Comparison of ENCODE assay signal across 22 mouse cellular contexts in the genomic region with DNA sequence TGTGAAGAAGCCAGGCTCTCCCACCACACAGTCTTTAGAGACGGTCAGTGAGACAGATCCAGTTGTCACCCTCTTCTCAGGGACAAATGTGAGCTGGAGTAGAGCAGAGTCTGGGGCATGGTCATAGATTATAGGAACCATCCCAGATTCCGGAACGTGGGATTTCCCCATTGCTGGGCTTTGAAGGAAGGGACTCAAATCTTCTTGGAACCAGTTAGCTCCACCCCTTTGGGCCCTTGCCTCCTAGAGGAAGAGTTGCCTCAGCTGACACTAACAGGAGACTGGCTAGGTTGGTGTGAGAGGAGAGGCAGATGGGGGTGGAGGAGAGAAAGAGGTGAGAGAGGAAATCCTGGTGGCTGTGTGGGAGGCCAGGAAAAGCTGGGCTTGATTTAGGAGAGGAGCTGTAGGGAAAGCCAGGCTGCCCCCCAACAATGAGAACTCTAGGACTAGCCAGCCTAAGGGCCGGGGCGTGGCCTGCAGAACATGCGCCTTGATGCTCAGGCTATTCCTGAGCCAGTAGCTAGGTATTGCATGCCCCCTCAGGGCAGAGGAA. TPM values are rescaled to one million over a fixed set of nuclear protein-coding genes. Genes with fewer than 3 reads are reported as not detected.
DNase-seq lines count a peak whose midpoint lies in the region; ATAC-seq and TF ChIP-seq lines count a peak whose summit lies in the region.
"Had no signal": no experiment of that assay in that cellular context is flagged by ENCODE, and none has a peak within 500 bp of the region (broad histone marks: within the 10 kb centered on the region; RNA-seq: fewer than 3 reads in every experiment).

No protein-coding gene starts in this region.

- H3K9ac ChIP-seq in lung, postnatal 0 days (replicated peaks; ENCODE audit: low read depth), result no peak overlapping the region
- no peak overlapping the region for H3K9ac ChIP-seq in midbrain, embryonic 15.5 days
- H3K9ac ChIP-seq: heart, embryonic 15.5 days; limb, embryonic 12.5 days; liver, embryonic 12.5 days had no signal

- no peaks in the 10 kb centered on the region for H3K36me3 ChIP-seq in lung, postnatal 0 days (ENCODE audit: insufficient read depth, low read length)
- no peaks in the 10 kb centered on the region for H3K36me3 ChIP-seq in midbrain, embryonic 15.5 days (replicated peaks)
- H3K36me3 ChIP-seq: forebrain, embryonic 10.5 days; heart, embryonic 15.5 days; limb, embryonic 12.5 days; liver, embryonic 12.5 days; midbrain, embryonic 10.5 days had no signal

- H3K27me3 ChIP-seq in lung, postnatal 0 days (replicated peaks; ENCODE audit: insufficient read depth, low read length), result no peaks in the 10 kb centered on the region
- H3K27me3 ChIP-seq in midbrain, embryonic 15.5 days (replicated peaks), result no peaks in the 10 kb centered on the region
- H3K27me3 ChIP-seq: heart, embryonic 15.5 days; limb, embryonic 12.5 days; liver, embryonic 12.5 days had no signal

- H3K4me3 ChIP-seq in lung, postnatal 0 days (ENCODE audit: low read depth, low read length), result no peak overlapping the region
- H3K4me3 ChIP-seq in midbrain, embryonic 15.5 days, result no peak overlapping the region
- H3K4me3 ChIP-seq: forebrain, embryonic 10.5 days; heart, embryonic 15.5 days; limb, embryonic 12.5 days; liver, embryonic 12.5 days; midbrain, embryonic 10.5 days had no signal

- TF ChIP-seq EP300 in lung, postnatal 0 days (IDR thresholded peaks at IDR 0.05), result no peak

- H3K27ac ChIP-seq in lung, postnatal 0 days (ENCODE audit: low read length), result no peak overlapping the region
- no peak overlapping the region for H3K27ac ChIP-seq in midbrain, embryonic 15.5 days
- H3K27ac ChIP-seq: heart, embryonic 15.5 days; limb, embryonic 12.5 days; liver, embryonic 12.5 days; macrophage; midbrain, embryonic 10.5 days; stomach, postnatal 0 days had no signal

- H3K4me1 ChIP-seq in lung, postnatal 0 days (ENCODE audit: insufficient read depth, low read depth, low read length), result no peaks in the 10 kb centered on the region
- H3K4me1 ChIP-seq in midbrain, embryonic 15.5 days, result peaks cover 6% of the 10 kb centered on the region; the same call in 1 of the 2 replicates
- H3K4me1 ChIP-seq: liver, embryonic 12.5 days had no signal

- 76% methylated on average over 6 of the region's 6 CpGs for WGBS in lung, postnatal 0 days
- 90% methylated on average over 6 of the region's 6 CpGs for WGBS in midbrain, embryonic 15.5 days

- peak; percentile 70 for DNase-seq in heart, adult 11 months
- no peak for DNase-seq in heart, postnatal 14 days
- no peak for DNase-seq in lung, postnatal 0 days (ENCODE audit: low spot score)
- DNase-seq in lung, adult 18-20 months, result no peak
- DNase-seq in NIH3T3 (ENCODE audit: low read depth), result peak; percentile 27
- peak; percentile 51 for DNase-seq in brain, adult 2 months (ENCODE audit: low read depth, low spot score)
- DNase-seq: adrenal gland, adult 8-10 months; gastrocnemius, postnatal 25 days; kidney, adult 2 months; kidney, postnatal 10 days had no signal

- no peak overlapping the region for H3K4me2 ChIP-seq in lung, postnatal 0 days (replicated peaks; ENCODE audit: low read depth, low read length)
- H3K4me2 ChIP-seq in midbrain, embryonic 15.5 days, result no peak overlapping the region
- H3K4me2 ChIP-seq: heart, embryonic 15.5 days; limb, embryonic 12.5 days; liver, embryonic 12.5 days had no signal

- peak; percentile 70 for ATAC-seq in lung, postnatal 0 days
- ATAC-seq in midbrain, embryonic 15.5 days (replicated peaks), result no peak
- ATAC-seq: inflammation-experienced regulatory T-cells, adult 6 months; liver, embryonic 12.5 days had no signal

- no peaks in the 10 kb centered on the region for H3K9me3 ChIP-seq in lung, postnatal 0 days (ENCODE audit: low read length)
- no peaks in the 10 kb centered on the region for H3K9me3 ChIP-seq in midbrain, embryonic 15.5 days
- H3K9me3 ChIP-seq: forebrain, embryonic 10.5 days; heart, embryonic 15.5 days; limb, embryonic 12.5 days; liver, embryonic 12.5 days; midbrain, embryonic 10.5 days had no signal

- intact Hi-C loops in heart, postnatal 14 days (cut with DNase I), result no loop called here

- TF ChIP-seq CTCF in lung, postnatal 0 days (IDR thresholded peaks at IDR 0.05), result no peak

RNA-seq across cellular contexts. Expression of gene Syt6, which starts 31.1 kb away (rescaled TPM):
- total RNA-seq in heart, postnatal 14 days (2021), result not detected
- 2.3 and 2.9 TPM in 2 replicates for polyA plus RNA-seq in lung, postnatal 0 days (2015; fragmentation: Nextera tagmentation; extraction: Ambion mirVana)
- 17.1 and 17.4 TPM in 2 replicates for polyA plus RNA-seq in midbrain, embryonic 15.5 days (2015; fragmentation: Nextera tagmentation; extraction: Ambion mirVana)
- total RNA-seq: adrenal gland, adult 8-10 months; gastrocnemius, postnatal 25 days; heart, adult 8-10 months; hematopoietic stem cell, adult 5-6 weeks had no signal
- polyA plus RNA-seq: C2C12; heart, embryonic 15.5 days; inflammation-experienced regulatory T-cells, adult 6 months; kidney, adult 2 months; macrophage had no signal

RNA-seq across cellular contexts. Expression of gene Atg4a-ps, which starts 39.7 kb away (rescaled TPM):
- 1 to 10 TPM in 1 of 2 experiments, not detected in 1; 2.7 TPM for total RNA-seq in heart, postnatal 14 days (2021)
- 0.15 and 0.35 TPM in 2 replicates for polyA plus RNA-seq in lung, postnatal 0 days (2015; fragmentation: Nextera tagmentation; extraction: Ambion mirVana)
- not detected in 2 replicates for polyA plus RNA-seq in midbrain, embryonic 15.5 days (2015; fragmentation: Nextera tagmentation; extraction: Ambion mirVana)
- polyA plus RNA-seq: kidney, adult 2 months had no signal

Comparison
In these comparisons a context has a peak if more than half of its experiments do, and no peak if none do; other contexts are left out.
1. DNase-seq: peak in heart, adult 11 months (single experiment), NIH3T3 (single experiment) and brain, adult 2 months (single experiment); none in heart, postnatal 14 days (0 of 2), lung, postnatal 0 days (single experiment) and lung, adult 18-20 months (0 of 2).